Mouse (Mus musculus): ENCODE data around the gene Ube4b. TPM values are rescaled to one million over a fixed set of nuclear protein-coding genes. Genes with fewer than 3 reads are reported as not detected.

Gene Ube4b
- polyA plus RNA-seq, 1 experiment from 2014 or later = 49.5 TPM

- peaks cover 3% of the 10 kb centered on the region; the same call in 1 of the 2 replicates for H3K36me3 ChIP-seq (ENCODE audit: control insufficient read depth, insufficient read depth, low read length)
- H3K27me3 ChIP-seq (ENCODE audit: control insufficient read depth, insufficient read depth, low read length) = no peaks in the 10 kb centered on the region
- H3K4me1 ChIP-seq (ENCODE audit: control insufficient read depth, insufficient read depth, low read length) = 0 out of 2 replicates have a peak, but pooled peaks cover 3% of the 10 kb centered on the region
- H3K4me3 ChIP-seq (ENCODE audit: low read depth, low read length) = no peak overlapping the region
- WGBS = 57% methylated on average over 6 of the region's 6 CpGs
- H3K9ac ChIP-seq (ENCODE audit: low read length) = no peak overlapping the region
- H3K27ac ChIP-seq (replicated peaks; ENCODE audit: low read depth, low read length) = no peak overlapping the region
- H3K9me3 ChIP-seq (ENCODE audit: control insufficient read depth, low read length) = no peaks in the 10 kb centered on the region
- no peak for ATAC-seq (ENCODE audit: insufficient number of reproducible peaks, low FRiP score, low TSS enrichment, low read depth)
- DNase-seq (ENCODE audit: low spot score) = no peak
- no peak overlapping the region for H3K4me2 ChIP-seq (ENCODE audit: low read depth, severe bottlenecking)
These were observed 103.8 kb downstream of the Ube4b start for GRCm38 (mm10) chr4:149322718-149323117.

GRCm38 (mm10) chr4:149322286-149322685, 104.3 kb downstream of the Ube4b start:
- H3K9me3 ChIP-seq (ENCODE audit: control insufficient read depth, low read length) = no peaks in the 10 kb centered on the region
- 84% methylated on average over 4 of the region's 4 CpGs for WGBS
- H3K36me3 ChIP-seq (ENCODE audit: control insufficient read depth, insufficient read depth, low read length) = no peaks in the 10 kb centered on the region; the same call in 1 of the 2 replicates
- no peak overlapping the region for H3K9ac ChIP-seq (ENCODE audit: low read length)
- no peak overlapping the region for H3K4me3 ChIP-seq (ENCODE audit: low read depth, low read length)
- no peaks in the 10 kb centered on the region for H3K27me3 ChIP-seq (ENCODE audit: control insufficient read depth, insufficient read depth, low read length)
- H3K4me2 ChIP-seq (ENCODE audit: low read depth, severe bottlenecking) = no peak overlapping the region
- ATAC-seq (ENCODE audit: insufficient number of reproducible peaks, low FRiP score, low TSS enrichment, low read depth) (no peak), DNase-seq (ENCODE audit: low spot score) (no peak)
- H3K4me1 ChIP-seq (ENCODE audit: control insufficient read depth, insufficient read depth, low read length) = 0 out of 2 replicates have a peak, but pooled peaks cover 3% of the 10 kb centered on the region
- no peak overlapping the region for H3K27ac ChIP-seq (replicated peaks; ENCODE audit: low read depth, low read length)

DNA sequence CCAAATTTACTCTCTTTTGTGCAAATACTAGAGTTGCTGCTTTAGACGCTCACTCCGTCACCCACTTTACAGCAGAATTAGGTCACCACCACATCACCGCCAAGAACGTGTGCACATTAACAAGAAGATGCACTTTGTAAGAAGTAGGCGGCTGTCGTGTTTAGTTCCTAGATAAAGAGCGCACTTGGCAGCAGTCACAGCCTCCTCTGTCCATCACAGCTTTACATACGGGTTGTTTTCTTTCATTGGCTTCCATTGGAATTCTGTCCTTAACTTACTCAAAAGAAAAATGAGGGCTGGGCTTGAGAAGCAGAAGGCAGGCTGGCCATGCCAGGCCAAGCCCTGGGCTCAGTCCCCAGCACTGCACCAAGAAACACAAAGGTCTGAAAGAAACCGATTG, 107.5 kb downstream of the Ube4b start:
- Histone ChIP-seq H3K4me2 (ENCODE audit: low read depth, severe bottlenecking) (no peak overlapping the region), H3K4me1 (ENCODE audit: control insufficient read depth, insufficient read depth, low read length) (0 out of 2 replicates have a peak, but pooled peaks cover 3% of the 10 kb centered on the region), H3K27me3 (ENCODE audit: control insufficient read depth, insufficient read depth, low read length) (no peaks in the 10 kb centered on the region), H3K36me3 (ENCODE audit: control insufficient read depth, insufficient read depth, low read length) (no peaks in the 10 kb centered on the region), H3K9ac (ENCODE audit: low read length) (no peak overlapping the region), H3K9me3 (ENCODE audit: control insufficient read depth, low read length) (no peaks in the 10 kb centered on the region), H3K27ac (replicated peaks; ENCODE audit: low read depth, low read length) (no peak overlapping the region), H3K4me3 (ENCODE audit: low read depth, low read length) (no peak overlapping the region)
- DNase-seq (ENCODE audit: low spot score) = no peak
- no peak for ATAC-seq (ENCODE audit: insufficient number of reproducible peaks, low FRiP score, low TSS enrichment, low read depth)
- WGBS = 89% methylated on average over 9 of the region's 9 CpGs

DNA sequence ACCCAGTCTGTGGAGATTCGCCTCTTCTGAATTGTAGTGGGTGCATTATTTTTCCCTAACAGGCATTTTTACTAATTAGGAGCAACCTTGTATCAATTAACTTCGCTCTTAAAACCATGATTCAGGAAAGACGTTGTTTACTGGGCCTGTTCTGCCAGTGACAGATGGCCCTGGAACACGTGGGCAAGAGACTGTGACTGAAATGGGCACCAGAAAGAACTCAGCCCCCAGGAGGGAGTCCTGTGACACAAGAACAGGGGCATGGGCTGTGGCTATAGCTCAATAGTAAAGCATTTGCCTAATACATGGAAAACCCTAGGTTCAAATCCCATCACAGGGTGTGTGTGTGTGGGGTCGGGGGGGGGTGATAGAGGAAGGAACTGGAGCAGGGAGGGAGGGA, 109.2 kb downstream of the Ube4b start:
- DNase-seq (ENCODE audit: low spot score) (no peak), ATAC-seq (ENCODE audit: insufficient number of reproducible peaks, low FRiP score, low TSS enrichment, low read depth) (no peak)
- no peaks in the 10 kb centered on the region for H3K27me3 ChIP-seq (ENCODE audit: control insufficient read depth, insufficient read depth, low read length)
- no peak overlapping the region for H3K4me3 ChIP-seq (ENCODE audit: low read depth, low read length)
- H3K9ac ChIP-seq (ENCODE audit: low read length) = no peak overlapping the region
- H3K4me1 ChIP-seq (ENCODE audit: control insufficient read depth, insufficient read depth, low read length) = 0 out of 2 replicates have a peak, but pooled peaks cover 3% of the 10 kb centered on the region
- H3K4me2 ChIP-seq (ENCODE audit: low read depth, severe bottlenecking) = no peak overlapping the region
- no peaks in the 10 kb centered on the region for H3K9me3 ChIP-seq (ENCODE audit: control insufficient read depth, low read length)
- no peak overlapping the region for H3K27ac ChIP-seq (replicated peaks; ENCODE audit: low read depth, low read length)
- H3K36me3 ChIP-seq (ENCODE audit: control insufficient read depth, insufficient read depth, low read length) = no peaks in the 10 kb centered on the region
- 34% methylated on average over 5 of the region's 5 CpGs for WGBS

DNA sequence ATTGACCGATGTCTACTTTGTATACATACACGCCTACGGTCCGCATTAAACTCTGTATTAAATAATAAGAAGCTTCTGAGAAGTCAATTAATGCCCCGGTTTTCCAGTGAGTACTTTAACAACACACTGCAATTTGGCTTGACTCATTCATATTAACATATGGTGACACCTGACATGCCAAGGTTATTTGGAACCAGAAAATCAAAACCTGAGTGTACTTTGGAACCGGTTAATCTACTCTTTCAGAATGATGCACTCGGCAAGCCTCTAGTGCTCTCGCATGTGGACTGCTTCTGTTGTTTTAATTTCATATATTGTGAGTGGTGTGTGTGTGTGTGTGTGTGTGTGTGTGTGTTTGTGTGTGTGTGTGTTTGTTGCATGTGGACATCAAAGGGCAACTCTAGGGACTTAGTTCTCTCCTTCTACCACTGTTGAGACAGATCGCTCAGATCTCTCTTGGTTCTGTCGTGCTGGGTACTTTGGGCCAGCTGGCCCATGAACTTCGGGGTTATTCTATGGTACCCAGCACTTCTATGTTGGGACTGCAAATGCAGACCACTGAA, 112.2 kb downstream of the Ube4b start:
- DNase-seq (ENCODE audit: low spot score) (no peak), ATAC-seq (ENCODE audit: insufficient number of reproducible peaks, low FRiP score, low TSS enrichment, low read depth) (no peak)
- Histone ChIP-seq H3K4me3 (ENCODE audit: low read depth, low read length) (no peak overlapping the region), H3K4me1 (ENCODE audit: control insufficient read depth, insufficient read depth, low read length) (0 out of 2 replicates have a peak, but pooled peaks cover 3% of the 10 kb centered on the region), H3K36me3 (ENCODE audit: control insufficient read depth, insufficient read depth, low read length) (no peaks in the 10 kb centered on the region), H3K27me3 (ENCODE audit: control insufficient read depth, insufficient read depth, low read length) (no peaks in the 10 kb centered on the region), H3K4me2 (ENCODE audit: low read depth, severe bottlenecking) (no peak overlapping the region), H3K9ac (ENCODE audit: low read length) (no peak overlapping the region), H3K27ac (replicated peaks; ENCODE audit: low read depth, low read length) (no peak overlapping the region), H3K9me3 (ENCODE audit: control insufficient read depth, low read length) (no peaks in the 10 kb centered on the region)
- 90% methylated on average over 11 of the region's 11 CpGs for WGBS

DNA sequence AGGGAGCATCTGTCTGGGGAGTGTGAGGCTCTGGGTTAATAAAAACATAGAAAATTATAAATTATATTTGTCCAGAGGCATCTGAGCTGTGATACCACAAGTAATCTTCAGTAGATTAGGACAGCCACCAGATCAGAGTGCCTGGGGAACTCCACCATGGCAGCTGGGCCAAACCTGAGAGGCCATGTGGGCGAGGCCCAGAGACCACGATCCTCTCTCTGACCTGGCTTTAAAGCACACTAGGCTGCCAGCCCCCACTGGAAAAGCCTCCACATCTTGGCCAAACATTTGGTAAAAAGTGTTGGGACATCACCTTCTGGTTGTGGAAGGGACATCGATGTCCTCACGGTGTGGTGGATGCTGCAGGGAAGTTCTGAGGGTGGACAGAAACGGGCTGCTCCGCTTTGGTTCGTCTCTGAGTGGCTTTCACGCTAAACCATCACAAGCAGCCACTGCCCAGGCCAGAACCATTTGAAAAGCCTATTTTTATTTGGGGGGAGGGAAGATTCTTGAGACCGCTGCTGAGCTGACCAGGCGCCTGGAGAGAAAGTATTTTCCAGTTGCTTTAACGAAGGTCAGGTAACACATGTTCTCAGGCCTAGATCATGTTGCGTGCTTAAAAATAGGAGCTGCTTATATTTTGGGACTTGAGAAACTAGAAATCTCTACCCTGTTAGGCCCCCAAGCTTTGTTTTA, 112.8 kb downstream of the Ube4b start:
- Histone ChIP-seq H3K4me2 (ENCODE audit: low read depth, severe bottlenecking) (no peak overlapping the region), H3K27ac (replicated peaks; ENCODE audit: low read depth, low read length) (no peak overlapping the region), H3K27me3 (ENCODE audit: control insufficient read depth, insufficient read depth, low read length) (no peaks in the 10 kb centered on the region), H3K4me3 (ENCODE audit: low read depth, low read length) (no peak overlapping the region), H3K9ac (ENCODE audit: low read length) (no peak overlapping the region), H3K36me3 (ENCODE audit: control insufficient read depth, insufficient read depth, low read length) (no peaks in the 10 kb centered on the region), H3K9me3 (ENCODE audit: control insufficient read depth, low read length) (no peaks in the 10 kb centered on the region), H3K4me1 (ENCODE audit: control insufficient read depth, insufficient read depth, low read length) (0 out of 2 replicates have a peak, but pooled peaks cover 3% of the 10 kb centered on the region)
- DNase-seq (ENCODE audit: low spot score) = no peak
- 67% methylated on average over 12 of the region's 12 CpGs for WGBS
- no peak for ATAC-seq (ENCODE audit: insufficient number of reproducible peaks, low FRiP score, low TSS enrichment, low read depth)

- H3K36me3 ChIP-seq (ENCODE audit: control insufficient read depth, insufficient read depth, low read length) = no peaks in the 10 kb centered on the region
- 84% methylated on average over 5 of the region's 5 CpGs for WGBS
- ATAC-seq (ENCODE audit: insufficient number of reproducible peaks, low FRiP score, low TSS enrichment, low read depth) (no peak), DNase-seq (ENCODE audit: low spot score) (no peak)
- no peak overlapping the region for H3K27ac ChIP-seq (replicated peaks; ENCODE audit: low read depth, low read length)
- no peaks in the 10 kb centered on the region for H3K4me1 ChIP-seq (ENCODE audit: control insufficient read depth, insufficient read depth, low read length)
- H3K27me3 ChIP-seq (ENCODE audit: control insufficient read depth, insufficient read depth, low read length) = no peaks in the 10 kb centered on the region
- H3K9me3 ChIP-seq (ENCODE audit: control insufficient read depth, low read length) = no peaks in the 10 kb centered on the region
- no peak overlapping the region for H3K9ac ChIP-seq (ENCODE audit: low read length)
- no peak overlapping the region for H3K4me2 ChIP-seq (ENCODE audit: low read depth, severe bottlenecking)
- H3K4me3 ChIP-seq (ENCODE audit: low read depth, low read length) = no peak overlapping the region
These were observed 114.6 kb downstream of the Ube4b start for GRCm38 (mm10) chr4:149311996-149312395.

DNA sequence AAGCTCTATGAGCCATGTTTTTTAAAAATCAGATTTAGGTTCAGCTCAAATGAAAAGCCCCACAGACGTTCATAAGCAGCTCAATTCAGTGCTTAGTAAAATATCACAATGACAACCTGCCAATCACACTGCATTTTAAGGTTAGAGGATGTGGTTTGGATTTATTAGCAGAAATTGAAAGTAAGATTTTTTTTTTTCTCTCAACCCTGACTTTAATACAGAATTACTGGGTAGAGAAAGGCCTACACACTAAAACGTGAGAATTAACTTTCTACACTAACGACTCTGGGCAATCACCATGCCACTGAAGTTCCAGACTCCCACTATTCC, 118.1 kb downstream of the Ube4b start:
- Histone ChIP-seq H3K4me1 (ENCODE audit: control insufficient read depth, insufficient read depth, low read length) (0 out of 2 replicates have a peak, but pooled peaks cover 4% of the 10 kb centered on the region), H3K9me3 (ENCODE audit: control insufficient read depth, low read length) (no peaks in the 10 kb centered on the region), H3K9ac (ENCODE audit: low read length) (peak overlapping the region; percentile 55), H3K27me3 (ENCODE audit: control insufficient read depth, insufficient read depth, low read length) (no peaks in the 10 kb centered on the region), H3K4me3 (ENCODE audit: low read depth, low read length) (peak overlapping the region; percentile 94), H3K4me2 (ENCODE audit: low read depth, severe bottlenecking) (peak overlapping the region; percentile 60), H3K27ac (replicated peaks; ENCODE audit: low read depth, low read length) (0 out of 2 replicates have a peak overlapping the region, but pooled peaks have one; percentile 48), H3K36me3 (ENCODE audit: control insufficient read depth, insufficient read depth, low read length) (no peaks in the 10 kb centered on the region)
- 45% methylated on average over 3 of the region's 3 CpGs for WGBS
- ATAC-seq (ENCODE audit: insufficient number of reproducible peaks, low FRiP score, low TSS enrichment, low read depth) = no peak
- DNase-seq (ENCODE audit: low spot score) = no peak

Data from limb, embryonic 11.5 days (tissue).